Mouse (Mus musculus): ENCODE measurements around the gene 1700086D15Rik.

DNA sequence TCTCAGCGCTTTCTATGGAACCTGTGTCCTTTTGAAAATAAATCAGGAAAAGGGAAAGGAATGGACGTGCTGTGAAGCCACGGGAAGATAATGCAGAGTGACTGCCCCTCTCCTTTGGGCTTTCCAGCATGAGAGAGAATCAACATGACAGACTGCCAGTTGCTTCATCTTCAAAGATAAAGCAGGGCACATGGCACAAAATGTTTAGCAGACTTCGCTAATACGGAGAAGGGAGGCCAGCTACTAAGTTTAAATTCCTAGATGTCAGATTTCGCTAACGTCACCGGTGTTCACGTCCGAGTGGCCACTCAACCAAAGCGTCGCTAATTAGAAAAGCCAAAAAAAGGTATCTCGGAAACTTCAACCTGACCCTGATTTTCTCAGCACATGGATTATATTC, 45.0 kb upstream of the 1700086D15Rik start:
- TF ChIP-seq CTCF (IDR thresholded peaks at IDR 0.05; ENCODE audit: low read depth, low read length) (no peak), POLR2A (IDR thresholded peaks at IDR 0.05; ENCODE audit: insufficient read depth, low read length) (no peak), EP300 (IDR thresholded peaks at IDR 0.05; ENCODE audit: insufficient read depth, low read depth, low read length) (no peak)
